Mouse (Mus musculus) heart, adult 2 months (tissue): ENCODE measurements around the gene Ptprn2. TPM values are rescaled to one million over a fixed set of nuclear protein-coding genes. Genes with fewer than 3 reads are reported as not detected.

Experiments
- DNase-seq, 2 experiments: peaks; one replicate each; pipeline ENCODE4 v3.0.0; 2021
- H3K27ac ChIP-seq: fragments of 200-600 bp; 2 replicates; pipeline ENCODE4 v1.8.1; 2022
- H3K27me3 ChIP-seq: fragments of 200-500 bp; 2 replicates; pipeline ENCODE4 v1.6.1; 2012; ENCODE audit warnings: mild to moderate bottlenecking, low read length, inconsistent platforms, mixed read lengths; ENCODE audit not compliant: control insufficient read depth, insufficient read depth
- H3K36me3 ChIP-seq: fragments of 200-500 bp; 2 replicates; pipeline ENCODE4 v1.6.1; 2012; ENCODE audit warnings: low read length, inconsistent platforms; ENCODE audit not compliant: control insufficient read depth, insufficient read depth
- H3K4me1 ChIP-seq: fragments of 200-500 bp; 2 replicates; pipeline ENCODE4 v1.6.1; 2011; ENCODE audit warnings: low read length; ENCODE audit not compliant: control insufficient read depth, insufficient read depth
- H3K4me3 ChIP-seq: fragments of 200-600 bp; 2 replicates; pipeline ENCODE4 v1.8.1; 2022
- H3K79me2 ChIP-seq: fragments of 200-500 bp; replicated peaks from 2 replicates; pipeline ENCODE4 v1.6.1; 2012; ENCODE audit warnings: mild to moderate bottlenecking, inconsistent platforms, low read length, moderate library complexity, mixed read lengths; ENCODE audit not compliant: control insufficient read depth, insufficient read depth
- H3K9ac ChIP-seq: fragments of 200-500 bp; 2 replicates; pipeline ENCODE4 v1.6.1; 2012; ENCODE audit warnings: low read depth, mild to moderate bottlenecking, control low read depth, inconsistent platforms, low read length, mixed read lengths
- CTCF ChIP-seq: fragments of 200-600 bp; IDR thresholded peaks from 2 replicates; pipeline ENCODE4 v1.8.1; 2022; ENCODE audit warnings: antibody characterized with exemption, mild to moderate bottlenecking, moderate library complexity
- EP300 ChIP-seq: fragments of 200-500 bp; IDR thresholded peaks from 2 replicates; pipeline ENCODE4 v1.6.1; 2011; ENCODE audit warnings: low read depth, low read length, control low read depth; ENCODE audit not compliant: insufficient read depth
- POLR2A ChIP-seq: fragments of 200-500 bp; IDR thresholded peaks from 2 replicates; pipeline ENCODE4 v1.6.1; 2011; ENCODE audit warnings: mild to moderate bottlenecking, low read depth, low read length, control low read depth; ENCODE audit not compliant: insufficient read depth
- WGBS: fragments of 180-500 bp; shearing (Covaris S2); methylation state at CpG from one replicate; pipeline ENCODE4 v1.1.7; 2018; 5-methylcytosine and 5-hydroxymethylcytosine counted together
- intact Hi-C: fragments of 180-260 bp; cut with DNase I; formaldehyde crosslinking; loops from one replicate; pipeline ENCODE4 v1.15.1; 2025
- polyA plus RNA-seq: library from polyadenylated mRNA; depleted of rRNA; stranded (reverse); fragments of >200 nt; gene quantifications from 2 replicates; pipeline ENCODE4 v1.2.3, GENCODE M21; 2012
- total RNA-seq, 2 experiments: library from RNA; stranded (reverse); gene quantifications; 2 replicates each; pipeline ENCODE4 v1.2.3; 2021

Gene Ptprn2
- total and polyA plus RNA-seq, 3 experiments = 0.21 to 0.23 TPM; not detected in 1

DNA sequence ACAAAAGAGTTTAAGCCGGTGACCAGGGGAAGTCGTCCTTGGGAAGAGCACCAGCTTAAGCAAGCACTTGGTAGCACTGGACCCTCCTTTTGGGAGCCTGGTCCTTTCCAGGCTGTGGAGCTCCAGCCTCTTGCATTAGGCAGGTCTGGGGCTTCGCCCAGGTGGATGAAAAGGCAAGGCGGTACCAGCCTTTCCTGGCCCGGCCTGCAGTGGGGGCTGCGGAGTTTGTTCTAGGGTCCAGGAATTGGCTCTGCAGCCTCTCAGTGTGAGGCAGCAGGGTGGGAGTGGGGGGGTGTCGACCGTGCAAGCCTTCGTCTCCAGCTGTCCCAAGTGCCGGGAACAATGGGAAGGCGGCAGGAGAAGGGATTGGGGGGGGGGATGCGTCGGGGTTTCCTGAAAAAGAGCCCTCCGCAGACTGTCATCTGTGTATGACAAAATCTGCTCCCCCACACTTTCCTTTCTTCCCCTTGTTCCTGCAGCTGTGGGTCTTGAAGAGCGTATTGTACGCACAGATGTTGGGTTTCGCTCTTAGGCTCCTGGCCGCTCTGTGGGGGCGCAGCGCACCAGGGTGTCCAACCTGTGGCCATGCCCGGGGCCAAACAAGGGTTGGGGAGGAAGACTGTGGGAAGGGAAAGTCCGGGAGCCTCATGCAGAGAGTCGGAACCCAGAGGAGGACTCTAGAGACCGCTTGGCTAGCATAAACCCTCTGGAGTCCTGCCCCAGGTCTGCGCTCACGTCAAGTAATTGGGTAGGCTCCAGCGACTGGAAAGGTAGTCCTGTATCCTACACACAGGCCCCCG, 667.0 kb downstream of the Ptprn2 start:
- no peaks in the 10 kb centered on the region for H3K4me1 ChIP-seq
- H3K4me3 ChIP-seq = no peak overlapping the region
- TF ChIP-seq EP300 (no peak), POLR2A (no peak), CTCF (no peak)
- intact Hi-C loops = no loop called here
- H3K79me2 ChIP-seq = no peaks in the 10 kb centered on the region
- no peak overlapping the region for H3K9ac ChIP-seq
- WGBS = 6% methylated on average over 27 of the region's 28 CpGs
- no peak for DNase-seq
- H3K27ac ChIP-seq = no peak overlapping the region
- no peaks in the 10 kb centered on the region for H3K36me3 ChIP-seq
- H3K27me3 ChIP-seq = peaks cover 11% of the 10 kb centered on the region; the same call in 1 of the 2 replicates

- H3K4me1 ChIP-seq = no peaks in the 10 kb centered on the region
- H3K9ac ChIP-seq = no peak overlapping the region
- H3K4me3 ChIP-seq = no peak overlapping the region
- intact Hi-C loops = no loop called here
- H3K79me2 ChIP-seq = no peaks in the 10 kb centered on the region
- H3K27me3 ChIP-seq = peaks cover 11% of the 10 kb centered on the region; the same call in 1 of the 2 replicates
- DNase-seq = no peak
- H3K27ac ChIP-seq = no peak overlapping the region
- no peak for TF ChIP-seq POLR2A
- no peak for TF ChIP-seq CTCF
- no peak for TF ChIP-seq EP300
- no peaks in the 10 kb centered on the region for H3K36me3 ChIP-seq
- WGBS = 5% methylated on average over 8 of the region's 8 CpGs
Observed at GRCm38 (mm10) chr12:117153166-117153480, 667.6 kb downstream of the Ptprn2 start.

GRCm38 (mm10) chr12:117153671-117154355, 668.3 kb downstream of the Ptprn2 start:
- TF ChIP-seq EP300 (no peak), POLR2A (no peak), CTCF (no peak)
- H3K4me1 ChIP-seq = no peaks in the 10 kb centered on the region
- peak; percentile 58 for DNase-seq
- intact Hi-C loops = no loop called here
- no peaks in the 10 kb centered on the region for H3K36me3 ChIP-seq
- H3K9ac ChIP-seq = peak overlapping the region; percentile 53
- H3K79me2 ChIP-seq = no peaks in the 10 kb centered on the region
- peak overlapping the region; percentile 32 for H3K4me3 ChIP-seq
- peaks cover 11% of the 10 kb centered on the region; the same call in 1 of the 2 replicates for H3K27me3 ChIP-seq
- under 1% methylated on average over 73 of the region's 73 CpGs for WGBS
- no peak overlapping the region for H3K27ac ChIP-seq

GRCm38 (mm10) chr12:117154356-117155243, 669.1 kb downstream of the Ptprn2 start:
- no peak overlapping the region for H3K9ac ChIP-seq
- H3K4me1 ChIP-seq = no peaks in the 10 kb centered on the region; the same call in 1 of the 2 replicates
- H3K36me3 ChIP-seq = no peaks in the 10 kb centered on the region
- no peak overlapping the region; the same call in 1 of the 2 replicates for H3K4me3 ChIP-seq
- WGBS = 3% methylated on average over 27 of the region's 27 CpGs
- peaks cover 14% of the 10 kb centered on the region; the same call in 1 of the 2 replicates for H3K27me3 ChIP-seq
- H3K27ac ChIP-seq = no peak overlapping the region
- no peak for DNase-seq
- H3K79me2 ChIP-seq = no peaks in the 10 kb centered on the region
- TF ChIP-seq CTCF = no peak
- TF ChIP-seq POLR2A = no peak
- TF ChIP-seq EP300 = no peak
- intact Hi-C loops = no loop called here

GRCm38 (mm10) chr12:117155307-117156220, 670.0 kb downstream of the Ptprn2 start:
- no peak for DNase-seq
- Histone ChIP-seq H3K4me3 (no peak overlapping the region), H3K79me2 (no peaks in the 10 kb centered on the region), H3K36me3 (no peaks in the 10 kb centered on the region), H3K9ac (no peak overlapping the region), H3K27ac (no peak overlapping the region), H3K27me3 (peaks cover 14% of the 10 kb centered on the region; the same call in 1 of the 2 replicates), H3K4me1 (no peaks in the 10 kb centered on the region; the same call in 1 of the 2 replicates)
- intact Hi-C loops = no loop called here
- 22% methylated on average over 33 of the region's 33 CpGs for WGBS
- no peak for TF ChIP-seq CTCF
- no peak for TF ChIP-seq POLR2A
- TF ChIP-seq EP300 = no peak
